Mouse (Mus musculus) myocyte (in vitro differentiated cells): ENCODE results near the gene Supt4a. TPM values are rescaled to one million over a fixed set of nuclear protein-coding genes. Genes with fewer than 3 reads are reported as not detected.

Source experiments
- H3K27me3 ChIP-seq: one replicate; pipeline ENCODE4 v1.6.1; 2011; ENCODE audit not compliant: control insufficient read depth, insufficient read depth, insufficient read length
- H3K36me3 ChIP-seq: one replicate; pipeline ENCODE4 v1.6.1; 2011; ENCODE audit not compliant: control insufficient read depth, insufficient read depth
- H3K4me2 ChIP-seq: one replicate; pipeline ENCODE4 v1.6.1; 2011; ENCODE audit warnings: low read depth, control low read depth
- H3K4me3 ChIP-seq: one replicate; pipeline ENCODE4 v1.5.1; 2011; ENCODE audit warnings: mild to moderate bottlenecking, control low read depth, moderate library complexity
- H3K79me2 ChIP-seq: one replicate; pipeline ENCODE4 v1.6.1; 2011; ENCODE audit not compliant: control insufficient read depth, insufficient read depth
- H3ac ChIP-seq: one replicate; pipeline ENCODE4 v1.6.1; 2011; ENCODE audit not compliant: control insufficient read depth, insufficient read length
- CEBPB ChIP-seq: IDR thresholded peaks from 2 replicates; pipeline ENCODE4 v1.6.1; 2011; ENCODE audit warnings: mild to moderate bottlenecking, moderate library complexity; ENCODE audit not compliant: poor library complexity, insufficient read depth, severe bottlenecking
- E2F4 ChIP-seq: IDR thresholded peaks from one replicate; pipeline ENCODE4 v1.6.1; 2011; ENCODE audit warnings: mild to moderate bottlenecking, control low read depth, moderate library complexity; ENCODE audit not compliant: insufficient read depth
- MYOD1 ChIP-seq, 3 experiments: IDR thresholded peaks; one replicate each; pipeline ENCODE4 v1.6.1; 2011; ENCODE audit warnings: control low read depth in 2 of 3, low read depth in 2 of 3, mild to moderate bottlenecking in 2 of 3, moderate library complexity in 1 of 3; ENCODE audit not compliant: insufficient read length in 2 of 3, control insufficient read depth in 1 of 3
- MYOG ChIP-seq, 3 experiments: IDR thresholded peaks; one replicate each; pipeline ENCODE4 v1.6.1; 2011; ENCODE audit warnings: control low read depth in 2 of 3, low read depth in 2 of 3, mild to moderate bottlenecking in 2 of 3; ENCODE audit not compliant: insufficient read length in 2 of 3, control insufficient read depth in 1 of 3, insufficient read depth in 1 of 3
- POLR2AphosphoS2 ChIP-seq: IDR thresholded peaks from one replicate; pipeline ENCODE4 v1.6.1; 2011; ENCODE audit warnings: low read depth, control low read depth; ENCODE audit not compliant: insufficient read length
- REST ChIP-seq: IDR thresholded peaks from one replicate; pipeline ENCODE4 v1.6.1; 2011; ENCODE audit warnings: mild to moderate bottlenecking, control low read depth, moderate library complexity; ENCODE audit not compliant: insufficient read depth, insufficient read length
- TCF12 ChIP-seq: IDR thresholded peaks from one replicate; pipeline ENCODE4 v1.6.1; 2011; ENCODE audit warnings: mild to moderate bottlenecking, control low read depth; ENCODE audit not compliant: poor library complexity, insufficient read depth, severe bottlenecking
- TCF3 ChIP-seq: IDR thresholded peaks from one replicate; pipeline ENCODE4 v1.6.1; 2011; ENCODE audit warnings: low read depth, control low read depth; ENCODE audit not compliant: insufficient read length
- polyA plus RNA-seq: library from polyadenylated mRNA; unstranded; fragments of >200 nt; fragmentation: generic; extraction: Trizol; gene quantifications from one replicate; pipeline ENCODE4 v1.2.1, GENCODE M21; 2012; ENCODE audit warnings: missing spikeins

The Supt4a gene
- polyA plus RNA-seq, 1 experiment = 159 TPM

DNA sequence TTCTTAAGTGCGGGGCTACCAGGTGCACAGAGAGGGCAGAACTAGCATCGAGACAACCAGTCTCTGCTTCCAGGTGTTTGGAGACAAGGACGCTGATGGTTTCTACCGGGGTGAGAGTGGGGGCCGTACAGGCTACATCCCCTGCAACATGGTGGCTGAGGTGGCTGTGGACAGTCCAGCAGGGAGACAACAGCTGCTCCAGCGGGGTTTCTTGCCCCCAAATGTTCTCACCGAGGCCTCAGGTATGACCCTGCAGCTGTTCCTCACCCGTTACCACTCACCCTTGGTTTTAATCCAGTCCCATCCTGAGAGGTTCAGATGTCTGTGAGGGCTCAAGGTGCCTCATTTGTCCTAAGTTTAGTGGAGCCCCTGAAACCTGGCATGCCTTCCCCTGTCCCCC, 42.8 kb downstream of the Supt4a start:
- H3K27me3 ChIP-seq = peaks cover 55% of the 10 kb centered on the region
- no peak overlapping the region for H3K4me3 ChIP-seq
- no peak for TF ChIP-seq REST
- TF ChIP-seq MYOD1 (IDR thresholded peaks at IDR 0.05; ENCODE audit: control insufficient read depth in 1 of 3, insufficient read length in 2 of 3, low read depth in 2 of 3) = peak in 2 of 3 experiments; percentile 86
- TF ChIP-seq MYOG (IDR thresholded peaks at IDR 0.05; ENCODE audit: control insufficient read depth in 1 of 3, insufficient read depth in 1 of 3, insufficient read length in 2 of 3, low read depth in 2 of 3) = peak in 2 of 3 experiments; percentile 87 to 91
- no peak overlapping the region for H3ac ChIP-seq
- no peaks in the 10 kb centered on the region for H3K36me3 ChIP-seq
- no peak overlapping the region for H3K4me2 ChIP-seq
- H3K79me2 ChIP-seq = no peaks in the 10 kb centered on the region

DNA sequence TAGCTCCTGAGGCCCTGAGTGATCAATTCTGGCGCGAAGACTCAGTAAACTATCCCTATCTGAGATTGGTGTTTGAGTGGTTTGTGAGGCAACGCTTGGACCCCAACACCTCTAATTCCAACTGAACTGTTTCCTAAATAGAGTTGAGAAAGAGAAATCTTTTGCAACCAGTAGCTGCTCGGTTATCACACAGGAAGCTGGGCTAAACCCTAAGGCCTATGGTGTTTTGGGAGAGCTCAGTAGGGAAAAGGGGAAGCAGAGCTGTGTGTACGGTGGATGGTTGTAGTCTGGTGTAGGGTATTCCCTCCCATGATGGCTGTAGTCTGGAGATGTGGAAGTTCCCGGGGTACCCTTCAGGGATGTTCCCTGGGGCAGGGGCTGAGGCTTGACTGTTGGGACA, 52.7 kb downstream of the Supt4a start:
- H3K4me2 ChIP-seq = no peak overlapping the region
- TF ChIP-seq CEBPB (no peak), MYOG (IDR thresholded peaks at IDR 0.05; ENCODE audit: control insufficient read depth in 1 of 3, insufficient read depth in 1 of 3, insufficient read length in 2 of 3, low read depth in 2 of 3) (no peak), POLR2AphosphoS2 (no peak), TCF3 (no peak), TCF12 (no peak), E2F4 (no peak)
- no peaks in the 10 kb centered on the region for H3K79me2 ChIP-seq
- H3ac ChIP-seq = no peak overlapping the region
- H3K36me3 ChIP-seq = no peaks in the 10 kb centered on the region
- H3K27me3 ChIP-seq = peaks cover 50% of the 10 kb centered on the region
- no peak overlapping the region for H3K4me3 ChIP-seq

Other genes with a start within 250 kb of the Supt4a start
- not detected for gene Gm11492, start 170.9 kb upstream of the Supt4a start, polyA plus RNA-seq
- 1.5 TPM for gene Sept4, start 168.6 kb upstream of the Supt4a start, polyA plus RNA-seq
- gene Mtmr4, start 145.4 kb upstream of the Supt4a start, polyA plus RNA-seq = 10.6 TPM
- not detected for gene Hsf5, start 120.4 kb upstream of the Supt4a start, polyA plus RNA-seq
- not detected for gene Rnf43, start 74.8 kb upstream of the Supt4a start, polyA plus RNA-seq
- gene Tspoap1, start 23.0 kb downstream of the Supt4a start, polyA plus RNA-seq = 0.04 TPM
- not detected for gene Mpo, start 56.0 kb downstream of the Supt4a start, polyA plus RNA-seq
- gene Lpo, start 90.7 kb downstream of the Supt4a start, polyA plus RNA-seq = not detected
- gene Mks1, start 115.7 kb downstream of the Supt4a start, polyA plus RNA-seq = 6.6 TPM
- not detected for gene Epx, start 138.0 kb downstream of the Supt4a start, polyA plus RNA-seq
- not detected for gene Olfr462, start 154.7 kb downstream of the Supt4a start, polyA plus RNA-seq
- not detected for gene Olfr463, start 159.8 kb downstream of the Supt4a start, polyA plus RNA-seq
- gene Olfr464, start 183.4 kb downstream of the Supt4a start, polyA plus RNA-seq = not detected
- 74.0 TPM for gene Dynll2, start 250.0 kb downstream of the Supt4a start, polyA plus RNA-seq